Mouse (Mus musculus): ENCODE results near the gene Cdk5r2. TPM values are rescaled to one million over a fixed set of nuclear protein-coding genes. Genes with fewer than 3 reads are reported as not detected.

Gene Cdk5r2
- polyA plus RNA-seq (2012; fragmentation: generic; extraction: Trizol), result not detected

DNA sequence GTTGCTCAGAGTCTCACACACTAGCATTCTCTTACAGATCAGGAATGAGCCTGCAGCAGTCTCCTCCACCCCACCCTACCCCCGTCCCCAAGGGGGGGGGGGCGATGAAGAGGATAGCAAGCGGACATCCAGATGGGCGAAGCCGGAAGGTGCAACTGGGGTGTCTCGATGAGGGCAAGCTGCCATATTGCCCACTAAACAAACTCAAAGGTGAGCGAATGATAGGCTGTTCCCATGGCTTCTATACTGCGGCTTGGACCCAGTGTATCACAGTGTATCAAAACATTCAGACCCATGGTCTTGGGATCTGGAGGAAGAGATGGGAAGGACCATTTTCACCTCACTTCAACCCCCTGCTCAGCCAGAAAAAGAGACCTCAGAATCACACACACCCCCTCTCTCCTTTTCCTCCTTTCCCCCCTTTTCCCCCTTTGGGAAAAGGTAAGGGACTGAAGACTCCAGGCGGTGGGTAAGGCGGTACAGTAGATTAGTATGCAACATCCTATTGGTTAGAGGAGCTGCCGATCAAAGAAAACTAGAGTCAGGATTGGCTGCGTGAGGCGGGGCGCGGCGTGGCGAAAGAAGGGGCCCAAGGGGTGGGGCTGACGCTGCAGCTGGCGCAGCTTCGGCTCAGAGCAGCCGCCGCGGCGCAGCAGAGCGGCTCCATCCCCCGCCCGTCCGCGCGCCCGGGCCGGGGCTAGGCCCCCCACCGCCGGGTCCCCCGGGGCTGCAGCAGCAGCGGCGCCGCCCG lies at the start of gene Cdk5r2:
TSS of gene Cdk5r2 (plus strand) at position 629 of the 751 bp plus-strand sequence.

DNA sequence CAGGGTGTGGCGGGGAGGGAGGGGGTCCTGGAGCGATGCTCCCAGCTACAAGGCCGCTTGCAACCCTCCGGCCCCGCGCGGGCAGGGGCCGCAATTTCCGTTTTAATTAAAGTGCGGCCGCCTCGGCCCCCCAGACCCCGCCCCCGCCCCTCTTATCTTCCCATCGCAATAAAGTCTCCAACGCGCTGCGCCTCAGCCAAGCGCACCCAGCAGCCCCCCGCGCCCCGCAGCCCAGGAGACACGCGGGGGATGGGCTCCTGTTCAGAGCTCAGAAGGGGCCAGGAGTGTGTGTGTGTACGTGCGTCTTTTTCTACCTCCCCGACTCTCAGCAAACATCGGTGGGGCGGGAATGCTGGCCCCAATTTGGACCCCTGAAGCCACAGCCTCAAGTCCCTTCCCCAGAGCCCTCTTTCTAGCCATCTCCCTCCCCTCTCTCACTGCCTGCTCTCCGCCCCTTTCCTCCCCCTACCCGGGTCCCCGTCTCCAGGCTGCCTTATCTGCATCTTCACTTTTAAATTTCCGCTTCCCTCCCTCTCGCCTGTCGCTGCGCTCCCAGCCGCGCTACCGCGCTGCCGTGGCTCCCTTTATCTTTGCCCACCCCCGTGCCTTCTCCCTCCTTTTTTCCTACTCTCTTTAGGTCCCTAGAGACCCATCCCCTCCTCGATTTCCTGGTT lies 30.8 kb downstream of the Cdk5r2 start, which contains the start of gene Fev:
TSS of gene Fev (minus strand) at position 51 of the 674 bp plus-strand sequence.

GRCm38 (mm10) chr1:74893134-74893855 lies 38.6 kb downstream of the Cdk5r2 start, which contains the start of gene Cryba2:
Gene Cryba2 (minus strand): TSS chr1:74893143.

Other genes starting within 250 kb of the Cdk5r2 start
- gene Ttll4, start 193.2 kb upstream of the Cdk5r2 start, polyA plus RNA-seq (2012; fragmentation: generic; extraction: Trizol), result 1 to 10 TPM; 2.2 to 4.2 TPM
- gene Cyp27a1, start 141.4 kb upstream of the Cdk5r2 start, polyA plus RNA-seq (2012; fragmentation: generic; extraction: Trizol), result under 1 TPM in 1 of 2 experiments, not detected in 1; 0.02 TPM
- gene Prkag3, start 105.7 kb upstream of the Cdk5r2 start, polyA plus RNA-seq (2012; fragmentation: generic; extraction: Trizol), result under 1 TPM; 0.01 to 0.06 TPM
- under 1 TPM in 1 of 2 experiments, not detected in 1; 0.33 TPM for gene Wnt6, start 83.0 kb upstream of the Cdk5r2 start, polyA plus RNA-seq (2012; fragmentation: generic; extraction: Trizol)
- gene Wnt10a, start 63.4 kb upstream of the Cdk5r2 start, polyA plus RNA-seq (2012; fragmentation: generic; extraction: Trizol), result under 1 TPM in 1 of 2 experiments, not detected in 1; 0.01 TPM
- gene Fev, start 30.5 kb downstream of the Cdk5r2 start, polyA plus RNA-seq (2012; fragmentation: generic; extraction: Trizol), result not detected
- gene Cryba2, start 38.2 kb downstream of the Cdk5r2 start, polyA plus RNA-seq (2012; fragmentation: generic; extraction: Trizol), result not detected
- gene Cfap65, start 80.7 kb downstream of the Cdk5r2 start, polyA plus RNA-seq (2012; fragmentation: generic; extraction: Trizol), result under 1 TPM in 1 of 2 experiments, not detected in 1; 0.01 TPM
- gene Ihh, start 96.7 kb downstream of the Cdk5r2 start, polyA plus RNA-seq (2012; fragmentation: generic; extraction: Trizol), result under 1 TPM; 0.02 to 0.12 TPM

Measured in C3H10T1/2 (cell line).